Mouse (Mus musculus) liver, embryonic 15.5 days (tissue): ENCODE results near the gene Nmnat1. TPM values are rescaled to one million over a fixed set of nuclear protein-coding genes. Genes with fewer than 3 reads are reported as not detected.
A peak's percentile ranks its signal among the peaks of the same experiment; 100 is the strongest.

Experiments
- ATAC-seq: fragments of 200-750 bp; cut with Nextera tagmentation; 2 replicates; pipeline ENCODE4 v1.8.0; 2017; ENCODE audit warnings: moderate number of reproducible peaks, mild to moderate bottlenecking, moderate library complexity; ENCODE audit not compliant: insufficient read depth
- H3K27ac ChIP-seq: fragments of 300-500 bp; sonication (generic); replicated peaks from 2 replicates; pipeline ENCODE4 v1.5.1; 2015; ENCODE audit warnings: mild to moderate bottlenecking, inconsistent platforms
- H3K27me3 ChIP-seq: fragments of 300-500 bp; sonication (generic); 2 replicates; pipeline ENCODE4 v1.6.1; 2015; ENCODE audit warnings: mild to moderate bottlenecking, inconsistent platforms
- H3K36me3 ChIP-seq: fragments of 300-500 bp; sonication (generic); replicated peaks from 2 replicates; pipeline ENCODE4 v1.6.1; 2015; ENCODE audit warnings: moderate library complexity, mild to moderate bottlenecking, inconsistent platforms
- H3K4me1 ChIP-seq: fragments of 300-500 bp; sonication (generic); replicated peaks from 2 replicates; pipeline ENCODE4 v1.6.1; 2015; ENCODE audit warnings: inconsistent platforms
- H3K4me2 ChIP-seq: fragments of 300-500 bp; sonication (generic); 2 replicates; pipeline ENCODE4 v1.6.1; 2015; ENCODE audit warnings: moderate library complexity, mild to moderate bottlenecking, inconsistent platforms
- H3K4me3 ChIP-seq: fragments of 300-500 bp; sonication (generic); replicated peaks from 2 replicates; pipeline ENCODE4 v1.5.1; 2015; ENCODE audit warnings: mild to moderate bottlenecking, inconsistent platforms
- H3K9ac ChIP-seq: fragments of 300-500 bp; sonication (generic); 2 replicates; pipeline ENCODE4 v1.6.1; 2015; ENCODE audit warnings: moderate library complexity, mild to moderate bottlenecking, inconsistent platforms
- H3K9me3 ChIP-seq: fragments of 300-500 bp; sonication (generic); replicated peaks from 2 replicates; pipeline ENCODE4 v1.6.1; 2016; ENCODE audit warnings: inconsistent platforms
- WGBS: fragments of 180-500 bp; shearing (Covaris S2); methylation state at CpG from one replicate; pipeline ENCODE4 v1.1.7; 2015; ENCODE audit warnings: mixed read lengths; ENCODE audit not compliant: insufficient replicate concordance; 5-methylcytosine and 5-hydroxymethylcytosine counted together
- polyA plus RNA-seq: library from polyadenylated mRNA; unstranded; fragments of >200 nt; fragmentation: Nextera tagmentation; extraction: Ambion mirVana; gene quantifications from 2 replicates; pipeline ENCODE4 v1.2.1, GENCODE M21; 2015

Gene Nmnat1
- polyA plus RNA-seq, result 5.1 and 5.3 TPM in 2 replicates

GRCm38 (mm10) chr4:149485053-149485824 lies at the start of gene Nmnat1, which contains the start of gene Lzic:
Gene Nmnat1 (minus strand): TSS chr4:149485202.
Gene Lzic (plus strand): TSS chr4:149485229.
- H3K36me3 ChIP-seq, result peaks cover 37% of the 10 kb centered on the region
- H3K27me3 ChIP-seq, result no peaks in the 10 kb centered on the region
- peak within 1 kb of the TSS; percentile 86 for H3K4me2 ChIP-seq
- under 1% methylated on average over 60 of the region's 60 CpGs for WGBS
- peak within 1 kb of the TSS; percentile 79 for H3K9ac ChIP-seq
- H3K4me3 ChIP-seq, result peak within 1 kb of the TSS; percentile 78
- peak within 1 kb of the TSS; percentile 60 for H3K27ac ChIP-seq
- peaks cover 29% of the 10 kb centered on the region for H3K4me1 ChIP-seq
- no peaks in the 10 kb centered on the region for H3K9me3 ChIP-seq
- peak; percentile 94 for ATAC-seq

- 0 out of 2 replicates have a peak, but pooled peaks cover 6% of the 10 kb centered on the region for H3K4me1 ChIP-seq
- H3K27ac ChIP-seq, result no peak overlapping the region
- no peak overlapping the region for H3K4me3 ChIP-seq
- H3K4me2 ChIP-seq, result no peak overlapping the region
- H3K9me3 ChIP-seq, result no peaks in the 10 kb centered on the region
- ATAC-seq, result no peak
- H3K27me3 ChIP-seq, result no peaks in the 10 kb centered on the region
- no peak overlapping the region for H3K9ac ChIP-seq
- 46% methylated on average over 6 of the region's 6 CpGs for WGBS
- no peaks in the 10 kb centered on the region for H3K36me3 ChIP-seq
Measured at GRCm38 (mm10) chr4:149529691-149530090, 44.7 kb upstream of the Nmnat1 start.

GRCm38 (mm10) chr4:149527621-149528354 lies 42.8 kb upstream of the Nmnat1 start:
- no peak for ATAC-seq
- H3K27me3 ChIP-seq, result no peaks in the 10 kb centered on the region
- WGBS, result 74% methylated on average over 15 of the region's 15 CpGs
- H3K4me1 ChIP-seq, result 0 out of 2 replicates have a peak, but pooled peaks cover 6% of the 10 kb centered on the region
- H3K36me3 ChIP-seq, result no peaks in the 10 kb centered on the region
- no peak overlapping the region for H3K27ac ChIP-seq
- H3K9me3 ChIP-seq, result no peaks in the 10 kb centered on the region
- H3K4me2 ChIP-seq, result no peak overlapping the region
- H3K9ac ChIP-seq, result no peak overlapping the region
- H3K4me3 ChIP-seq, result no peak overlapping the region

DNA sequence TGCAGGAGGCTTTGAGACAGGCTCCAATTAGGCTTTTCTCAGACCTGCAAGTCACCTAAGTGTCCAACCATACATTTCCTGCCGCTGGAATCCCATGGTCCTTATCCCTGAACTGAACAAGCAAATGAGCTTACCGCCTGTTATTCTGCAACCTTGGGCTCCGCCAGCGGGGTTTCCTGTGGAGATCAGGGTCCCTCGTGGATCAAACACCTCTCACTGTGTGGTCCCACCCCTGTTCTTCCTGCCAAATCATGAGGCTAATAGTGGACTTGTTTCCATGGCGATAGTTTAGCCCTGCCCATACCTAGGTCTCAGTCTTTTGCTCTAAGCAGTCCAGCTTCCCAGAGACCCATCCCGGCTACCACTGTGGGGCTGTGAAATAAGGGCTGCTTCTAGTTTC lies 41.3 kb upstream of the Nmnat1 start:
- Histone ChIP-seq H3K27me3 (0 out of 2 replicates have a peak, but pooled peaks cover 1% of the 10 kb centered on the region), H3K4me1 (0 out of 2 replicates have a peak, but pooled peaks cover 7% of the 10 kb centered on the region), H3K27ac (no peak overlapping the region), H3K4me3 (no peak overlapping the region), H3K9me3 (no peaks in the 10 kb centered on the region), H3K36me3 (no peaks in the 10 kb centered on the region), H3K9ac (no peak overlapping the region), H3K4me2 (no peak overlapping the region)
- 63% methylated on average over 7 of the region's 7 CpGs for WGBS
- no peak for ATAC-seq

- Histone ChIP-seq H3K9me3 (no peaks in the 10 kb centered on the region), H3K4me1 (peaks cover 12% of the 10 kb centered on the region; the same call in 1 of the 2 replicates), H3K27ac (no peak overlapping the region), H3K4me3 (no peak overlapping the region), H3K9ac (no peak overlapping the region), H3K4me2 (no peak overlapping the region), H3K36me3 (no peaks in the 10 kb centered on the region), H3K27me3 (peaks cover 6% of the 10 kb centered on the region; the same call in 1 of the 2 replicates)
- no peak for ATAC-seq
- 58% methylated on average over 6 of the region's 6 CpGs for WGBS
Measured at GRCm38 (mm10) chr4:149525811-149526210, 40.8 kb upstream of the Nmnat1 start.

DNA sequence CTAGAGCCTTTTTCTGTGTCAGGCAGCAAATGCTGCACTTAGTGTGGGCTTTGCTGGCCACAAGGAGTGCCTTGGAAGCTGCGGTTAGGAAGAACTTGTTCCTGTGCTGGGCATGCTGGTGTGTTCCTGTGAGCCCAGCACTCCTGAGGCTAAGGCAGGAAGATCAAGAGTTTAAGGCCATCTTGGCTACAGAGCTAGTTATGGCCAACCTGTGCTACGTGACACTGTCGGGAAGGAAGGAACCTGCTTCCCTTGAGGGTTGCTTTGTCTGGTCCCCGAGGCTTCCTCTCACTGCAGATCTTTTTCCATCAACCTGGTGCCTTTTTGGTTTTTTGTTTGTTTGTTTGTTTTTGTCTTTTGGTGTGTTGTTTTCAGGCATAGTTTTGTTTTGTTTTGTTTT lies 40.2 kb upstream of the Nmnat1 start:
- Histone ChIP-seq H3K4me1 (peaks cover 14% of the 10 kb centered on the region; the same call in 1 of the 2 replicates), H3K4me2 (no peak overlapping the region), H3K4me3 (no peak overlapping the region), H3K36me3 (no peaks in the 10 kb centered on the region), H3K9ac (no peak overlapping the region), H3K9me3 (no peaks in the 10 kb centered on the region), H3K27me3 (peaks cover 7% of the 10 kb centered on the region), H3K27ac (no peak overlapping the region)
- 68% methylated on average over 4 of the region's 4 CpGs for WGBS
- no peak for ATAC-seq

- H3K9me3 ChIP-seq, result no peaks in the 10 kb centered on the region
- peaks cover 17% of the 10 kb centered on the region; the same call in 1 of the 2 replicates for H3K4me1 ChIP-seq
- no peak overlapping the region for H3K4me3 ChIP-seq
- no peaks in the 10 kb centered on the region for H3K36me3 ChIP-seq
- no peak for ATAC-seq
- H3K4me2 ChIP-seq, result no peak overlapping the region
- no peak overlapping the region for H3K27ac ChIP-seq
- peaks cover 14% of the 10 kb centered on the region for H3K27me3 ChIP-seq
- H3K9ac ChIP-seq, result no peak overlapping the region
- WGBS, result 62% methylated on average over 6 of the region's 6 CpGs
Measured at GRCm38 (mm10) chr4:149523961-149524360, 39.0 kb upstream of the Nmnat1 start.

DNA sequence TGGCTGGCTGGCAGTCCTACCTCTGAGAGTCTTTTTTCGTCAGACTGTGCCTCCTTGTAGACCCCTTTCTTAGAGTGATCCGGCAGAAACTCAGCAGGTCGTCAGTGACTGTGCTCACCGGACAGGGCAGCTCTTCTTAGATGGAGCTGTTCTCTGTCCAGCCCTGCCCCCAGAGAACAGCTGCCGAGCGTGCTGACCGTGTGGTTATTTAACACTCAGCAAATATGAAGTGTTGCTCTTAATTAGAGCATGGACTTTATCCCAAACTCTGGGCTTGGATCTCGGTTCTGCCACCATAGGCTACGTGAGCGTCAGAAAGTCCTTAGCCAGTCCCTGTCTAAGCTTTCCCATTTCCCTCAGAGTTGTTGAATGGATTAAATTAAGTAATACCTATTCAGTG lies 36.3 kb upstream of the Nmnat1 start:
- Histone ChIP-seq H3K36me3 (no peaks in the 10 kb centered on the region), H3K27ac (no peak overlapping the region), H3K4me2 (no peak overlapping the region), H3K9me3 (no peaks in the 10 kb centered on the region), H3K9ac (no peak overlapping the region), H3K27me3 (peaks cover 22% of the 10 kb centered on the region), H3K4me3 (no peak overlapping the region), H3K4me1 (peaks cover 33% of the 10 kb centered on the region)
- no peak for ATAC-seq
- 70% methylated on average over 10 of the region's 10 CpGs for WGBS

DNA sequence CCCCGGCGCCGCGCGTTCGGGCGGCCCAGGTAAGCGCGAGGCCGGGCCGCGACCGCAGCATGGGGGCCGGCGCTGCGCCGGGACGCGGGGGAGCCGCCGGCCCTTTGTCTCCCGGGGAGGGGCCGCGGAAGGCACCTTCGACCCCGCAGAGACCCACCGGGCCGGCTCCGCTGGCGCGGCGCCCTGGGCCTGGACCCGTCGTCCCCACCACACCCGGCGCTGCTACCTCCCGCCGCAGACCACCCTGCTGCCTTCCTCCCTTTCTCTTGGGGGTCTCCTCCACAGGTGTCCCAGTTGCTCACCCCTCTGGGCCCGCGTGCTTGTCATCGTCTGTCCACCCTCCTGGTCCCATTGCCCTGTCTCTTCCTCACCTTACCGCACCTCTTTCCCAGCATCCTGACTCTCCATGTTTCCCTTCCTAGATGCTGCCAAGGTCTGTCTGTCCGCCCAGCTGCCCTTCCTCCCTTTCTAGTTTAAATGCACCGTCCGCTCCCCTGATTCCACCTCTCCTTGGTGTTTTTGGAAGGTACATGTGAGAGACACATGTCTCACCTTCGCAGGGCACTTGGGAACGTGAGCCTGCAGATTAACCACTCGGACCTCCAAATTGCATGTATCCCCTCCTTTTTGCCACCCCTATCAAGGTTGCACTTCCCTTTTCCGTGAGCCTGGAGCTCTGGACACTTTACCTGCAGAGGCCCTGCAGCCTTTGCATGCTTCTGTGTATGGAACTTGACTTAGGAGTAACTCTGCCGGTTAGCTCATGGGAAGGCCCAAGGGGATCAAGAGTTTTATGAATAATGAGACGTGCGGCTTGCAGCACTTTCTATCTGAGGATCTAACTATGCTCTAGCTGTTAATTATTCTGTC lies 33.6 kb upstream of the Nmnat1 start:
- Histone ChIP-seq H3K4me3 (peak overlapping the region; percentile 67), H3K9me3 (no peaks in the 10 kb centered on the region), H3K27me3 (peaks cover 22% of the 10 kb centered on the region), H3K4me1 (peaks cover 28% of the 10 kb centered on the region), H3K36me3 (no peaks in the 10 kb centered on the region), H3K27ac (no peak overlapping the region), H3K9ac (peak overlapping the region; percentile 66), H3K4me2 (peak overlapping the region; percentile 95)
- 8% methylated on average over 39 of the region's 52 CpGs for WGBS
- no peak for ATAC-seq

DNA sequence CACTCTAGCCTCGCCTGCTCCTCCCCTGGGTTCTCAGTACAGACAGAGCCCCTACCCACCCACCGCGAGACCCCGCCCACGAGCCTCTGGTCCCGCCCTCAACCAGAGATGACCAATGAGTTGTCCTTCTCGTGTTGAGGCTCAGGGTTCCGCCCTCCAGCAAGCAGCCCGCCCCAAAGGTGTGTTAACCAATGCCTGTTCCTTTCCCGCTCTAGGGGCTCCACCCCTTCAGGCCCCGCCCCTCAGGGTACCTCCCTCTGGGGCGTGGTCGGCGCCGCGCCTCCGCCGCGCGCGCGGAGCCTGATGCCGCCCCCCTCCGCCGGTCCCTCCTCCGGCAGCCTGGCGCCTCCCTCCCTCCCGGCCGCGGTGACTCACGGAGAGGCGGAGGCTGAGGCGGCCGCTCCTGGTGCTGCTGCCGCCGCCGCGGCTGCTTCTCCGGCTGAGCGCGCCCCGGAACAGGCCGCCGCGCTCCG lies 32.9 kb upstream of the Nmnat1 start, which contains the start of gene Ctnnbip1:
TSS of gene Ctnnbip1 (plus strand) at position 369 of the 473 bp plus-strand sequence.
- Histone ChIP-seq H3K4me1 (peaks cover 28% of the 10 kb centered on the region), H3K36me3 (no peaks in the 10 kb centered on the region), H3K27ac (no peak within 1 kb of the TSS), H3K4me2 (peak within 1 kb of the TSS; percentile 95), H3K9me3 (no peaks in the 10 kb centered on the region), H3K27me3 (peaks cover 22% of the 10 kb centered on the region), H3K4me3 (peak within 1 kb of the TSS; percentile 67), H3K9ac (peak within 1 kb of the TSS; percentile 66)
- peak; percentile 95 for ATAC-seq
- WGBS, result under 1% methylated on average over 39 of the region's 46 CpGs
